Mouse (Mus musculus) lung, embryonic 14.5 days (tissue): ENCODE measurements at regions not wholly inside any gene's neighbourhood (a gene's known extent, or its start where the extent isn't known, plus 50 kb on each side); places are given as distances from the start of the nearest gene placed in this dataset.

Experiments used
- ATAC-seq: fragments of 200-750 bp; cut with Nextera tagmentation; 2 replicates; pipeline ENCODE4 v1.8.0; 2017; ENCODE audit warnings: mild to moderate bottlenecking, moderate TSS enrichment, moderate library complexity; ENCODE audit not compliant: insufficient read depth
- DNase-seq: peaks from one replicate; pipeline ENCODE4 v3.0.0-alpha.2; 2015
- H3K27ac ChIP-seq: fragments of 300-500 bp; sonication (generic); 2 replicates; pipeline ENCODE4 v1.5.1; 2014; ENCODE audit warnings: low read depth, mild to moderate bottlenecking, moderate library complexity
- H3K27me3 ChIP-seq: fragments of 300-500 bp; sonication (generic); 2 replicates; pipeline ENCODE4 v1.6.1; 2014; ENCODE audit warnings: low read length, control low read depth; ENCODE audit not compliant: insufficient read depth
- H3K36me3 ChIP-seq: fragments of 300-500 bp; sonication (generic); 2 replicates; pipeline ENCODE4 v1.6.1; 2014; ENCODE audit warnings: control low read depth; ENCODE audit not compliant: insufficient read depth
- H3K4me1 ChIP-seq: fragments of 300-500 bp; sonication (generic); 2 replicates; pipeline ENCODE4 v1.6.1; 2014; ENCODE audit warnings: antibody characterized with exemption, control low read depth; ENCODE audit not compliant: insufficient read depth
- H3K4me2 ChIP-seq: fragments of 300-500 bp; sonication (generic); 2 replicates; pipeline ENCODE4 v1.6.1; 2014; ENCODE audit warnings: mild to moderate bottlenecking
- H3K4me3 ChIP-seq: fragments of 300-500 bp; sonication (generic); 2 replicates; pipeline ENCODE4 v1.5.1; 2014; ENCODE audit warnings: low read depth, low read length
- H3K9ac ChIP-seq: fragments of 300-500 bp; sonication (generic); 2 replicates; pipeline ENCODE4 v1.6.1; 2014
- H3K9me3 ChIP-seq: fragments of 300-500 bp; sonication (generic); 2 replicates; pipeline ENCODE4 v1.6.1; 2016; ENCODE audit warnings: low read depth, low read length, control low read depth
- CTCF ChIP-seq: IDR thresholded peaks from 2 replicates; pipeline ENCODE4 v1.5.1; 2016; ENCODE audit warnings: antibody characterized with exemption, low read depth
- WGBS: fragments of 180-500 bp; shearing (Covaris S2); extraction: QIAGEN DNeasy Blood & Tissue Kit; methylation state at CpG from one replicate; pipeline ENCODE4 v1.1.7; 2014; 5-methylcytosine and 5-hydroxymethylcytosine counted together

DNA sequence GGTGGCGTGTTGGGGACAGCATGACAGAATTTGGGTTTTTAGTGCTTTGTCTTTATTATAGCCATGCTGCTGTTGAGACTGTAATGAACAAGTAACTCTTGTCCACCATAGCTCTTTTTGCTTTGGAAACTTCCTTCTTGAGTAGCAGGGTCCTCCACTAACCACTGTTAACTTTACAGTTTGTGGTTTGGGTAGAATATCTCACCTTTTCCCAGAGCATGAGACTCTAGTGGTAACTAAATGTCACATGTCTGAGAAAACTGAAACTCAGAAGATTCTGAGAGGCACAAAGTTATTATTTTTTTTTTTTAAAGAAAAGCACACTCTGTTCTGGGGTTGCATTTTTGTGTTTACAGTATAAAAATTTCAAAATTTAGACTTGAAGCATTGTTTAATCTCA is 897.7 kb downstream of the Car8 start:
- Histone ChIP-seq H3K4me2 (no peak overlapping the region), H3K4me3 (no peak overlapping the region), H3K9ac (no peak overlapping the region), H3K27ac (no peak overlapping the region), H3K36me3 (no peaks in the 10 kb centered on the region), H3K9me3 (no peaks in the 10 kb centered on the region), H3K4me1 (no peaks in the 10 kb centered on the region), H3K27me3 (no peaks in the 10 kb centered on the region)
- DNase-seq (no peak), ATAC-seq (no peak)
- TF ChIP-seq CTCF, result no peak
- WGBS, result 87% methylated on average over 1 of the region's 1 CpGs

DNA sequence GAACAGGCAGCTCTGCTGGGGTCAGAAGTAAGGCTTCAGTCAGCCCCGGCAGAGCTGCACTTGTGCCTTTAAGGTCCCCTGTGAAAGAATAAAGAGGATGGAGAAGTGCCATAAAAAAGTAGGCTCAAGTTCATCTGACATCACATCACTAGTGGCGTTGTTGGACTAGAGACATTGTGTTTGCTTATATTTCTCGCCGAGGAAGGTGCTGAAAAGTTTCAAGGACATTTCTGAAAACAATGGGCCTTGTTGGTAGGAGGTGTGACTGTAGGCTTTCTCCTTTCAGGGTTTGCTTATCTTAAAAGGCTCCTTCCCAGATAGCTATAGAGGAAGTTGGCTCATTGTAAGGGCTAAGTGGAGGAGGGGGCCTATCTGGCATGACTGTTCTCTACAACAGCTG is 924.6 kb downstream of the Car8 start:
- H3K4me3 ChIP-seq, result no peak overlapping the region
- H3K27me3 ChIP-seq, result no peaks in the 10 kb centered on the region
- TF ChIP-seq CTCF, result no peak
- H3K9ac ChIP-seq, result no peak overlapping the region
- no peaks in the 10 kb centered on the region for H3K36me3 ChIP-seq
- 0 out of 2 replicates have a peak overlapping the region, but pooled peaks have one; percentile 24 for H3K27ac ChIP-seq
- DNase-seq (peak; percentile 60), ATAC-seq (peak; percentile 69)
- H3K9me3 ChIP-seq, result no peaks in the 10 kb centered on the region
- H3K4me1 ChIP-seq, result no peaks in the 10 kb centered on the region
- no peak overlapping the region for H3K4me2 ChIP-seq
- WGBS, result 27% methylated on average over 4 of the region's 4 CpGs

DNA sequence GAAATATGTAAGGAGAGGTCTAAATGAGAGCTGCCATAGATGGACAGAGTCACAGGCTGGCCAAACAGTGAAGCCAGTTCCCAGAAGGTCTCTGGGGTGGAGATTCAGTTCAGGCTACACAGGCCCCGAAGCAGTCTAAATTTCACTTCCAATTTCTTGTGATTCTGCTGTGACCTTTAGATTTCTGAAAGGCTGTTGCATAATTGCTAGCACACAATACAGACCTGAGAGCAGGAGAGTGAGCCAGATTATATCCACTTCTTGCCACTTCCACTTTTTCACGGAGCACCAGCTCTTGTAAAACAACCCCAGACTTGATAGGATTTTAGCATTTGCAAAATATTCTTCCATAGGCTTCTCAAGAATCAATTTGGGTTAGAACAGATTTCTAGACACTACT is 925.6 kb downstream of the Car8 start:
- no peak overlapping the region for H3K9ac ChIP-seq
- DNase-seq (no peak), ATAC-seq (no peak)
- 67% methylated on average over 2 of the region's 2 CpGs for WGBS
- H3K4me2 ChIP-seq, result no peak overlapping the region
- no peaks in the 10 kb centered on the region for H3K9me3 ChIP-seq
- H3K4me3 ChIP-seq, result no peak overlapping the region
- TF ChIP-seq CTCF, result no peak
- no peaks in the 10 kb centered on the region for H3K4me1 ChIP-seq
- H3K27me3 ChIP-seq, result no peaks in the 10 kb centered on the region
- no peaks in the 10 kb centered on the region for H3K36me3 ChIP-seq
- H3K27ac ChIP-seq, result no peak overlapping the region

DNA sequence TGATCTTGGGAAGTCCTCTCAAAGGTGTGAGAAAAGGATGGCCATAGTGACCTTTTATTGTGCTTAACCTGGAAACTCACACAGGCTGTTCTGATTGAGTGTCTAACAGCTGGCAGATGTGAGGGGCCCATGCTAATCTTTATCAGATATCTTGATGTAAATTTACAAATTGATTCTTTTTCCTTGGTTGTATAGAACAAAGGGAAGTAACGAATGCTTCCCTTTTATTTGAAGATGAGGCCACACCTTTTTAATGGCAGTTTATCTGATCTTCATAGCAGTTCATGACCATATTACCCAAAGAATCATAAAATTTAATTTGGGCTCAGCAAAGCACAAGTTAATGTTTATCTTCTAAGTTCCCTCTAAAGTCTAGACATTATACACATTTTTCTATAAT is 926.7 kb downstream of the Car8 start:
- Histone ChIP-seq H3K27me3 (no peaks in the 10 kb centered on the region), H3K4me1 (no peaks in the 10 kb centered on the region), H3K4me2 (no peak overlapping the region), H3K27ac (no peak overlapping the region), H3K9ac (no peak overlapping the region), H3K36me3 (no peaks in the 10 kb centered on the region), H3K4me3 (no peak overlapping the region), H3K9me3 (no peaks in the 10 kb centered on the region)
- no peak for TF ChIP-seq CTCF
- no peak for ATAC-seq
- 82% methylated on average over 1 of the region's 1 CpGs for WGBS
- no peak for DNase-seq

DNA sequence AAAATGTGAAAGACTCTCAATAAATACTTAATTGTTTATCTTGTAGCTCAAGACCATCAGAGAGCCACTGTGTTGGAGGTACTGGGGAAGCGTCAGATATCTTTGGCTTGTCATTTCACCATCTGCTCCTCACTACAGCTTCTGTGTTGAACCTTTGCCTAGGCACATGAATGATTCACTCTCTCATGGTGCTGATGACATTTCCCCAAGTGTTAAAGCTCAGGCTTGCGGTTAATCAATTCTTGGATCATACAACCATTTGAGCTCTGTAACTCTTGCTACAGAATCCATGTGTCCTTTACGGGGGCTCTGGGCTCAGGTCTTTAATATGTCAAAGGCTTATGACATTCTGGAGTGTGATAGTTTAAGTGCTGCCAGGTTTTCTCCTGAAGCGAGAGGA is 969.8 kb downstream of the Car8 start:
- ATAC-seq (no peak), DNase-seq (no peak)
- H3K4me3 ChIP-seq, result no peak overlapping the region
- no peak overlapping the region for H3K9ac ChIP-seq
- TF ChIP-seq CTCF, result no peak
- H3K36me3 ChIP-seq, result no peaks in the 10 kb centered on the region
- no peaks in the 10 kb centered on the region for H3K4me1 ChIP-seq
- H3K27ac ChIP-seq, result no peak overlapping the region
- no peaks in the 10 kb centered on the region for H3K27me3 ChIP-seq
- WGBS, result 75% methylated on average over 4 of the region's 4 CpGs
- H3K4me2 ChIP-seq, result no peak overlapping the region
- no peaks in the 10 kb centered on the region for H3K9me3 ChIP-seq

DNA sequence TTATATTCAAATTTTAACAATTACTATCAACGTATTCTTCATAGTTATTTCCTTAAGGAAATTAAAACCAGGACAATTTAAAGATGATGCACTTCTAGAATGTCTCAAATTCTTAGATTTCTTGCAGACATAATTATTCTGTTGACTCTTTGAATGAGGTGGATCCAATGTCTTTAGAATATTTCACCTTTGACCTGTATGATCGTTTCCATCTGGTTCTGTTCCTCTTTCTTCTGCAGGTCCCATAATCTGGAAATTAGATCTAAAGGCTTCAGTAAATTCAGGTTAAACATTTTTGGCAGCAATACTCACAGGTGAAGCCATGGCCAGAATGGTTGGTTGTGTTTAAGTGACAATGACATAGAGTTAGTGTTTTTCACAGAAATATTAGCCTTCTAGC is 982.4 kb downstream of the Car8 start:
- WGBS, result 68% methylated on average over 2 of the region's 2 CpGs
- H3K36me3 ChIP-seq, result no peaks in the 10 kb centered on the region
- no peak overlapping the region for H3K9ac ChIP-seq
- H3K4me1 ChIP-seq, result no peaks in the 10 kb centered on the region
- ATAC-seq, result no peak
- H3K4me3 ChIP-seq, result no peak overlapping the region
- no peak overlapping the region for H3K4me2 ChIP-seq
- no peak for DNase-seq
- H3K9me3 ChIP-seq, result no peaks in the 10 kb centered on the region
- no peak for TF ChIP-seq CTCF
- no peak overlapping the region for H3K27ac ChIP-seq
- no peaks in the 10 kb centered on the region for H3K27me3 ChIP-seq

DNA sequence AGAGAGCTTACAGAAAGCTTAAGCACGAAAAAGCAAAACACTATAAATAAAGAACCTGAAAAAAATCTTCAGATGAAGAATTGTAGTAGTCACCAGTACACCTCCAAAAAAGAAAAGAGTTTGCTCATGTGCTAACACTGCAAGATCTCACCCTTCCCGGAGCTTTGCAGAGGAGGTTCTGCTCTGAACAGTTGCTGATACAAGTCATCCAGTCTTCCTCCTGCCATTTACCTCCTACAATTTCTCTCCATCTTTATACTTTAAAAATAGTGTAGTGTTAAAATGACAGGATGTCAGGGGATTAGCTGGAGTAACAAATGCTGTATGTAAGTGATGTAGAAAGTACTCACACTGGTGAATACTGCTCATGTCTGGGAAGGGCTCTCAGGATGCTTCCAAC is 985.2 kb downstream of the Car8 start:
- H3K4me1 ChIP-seq, result no peaks in the 10 kb centered on the region
- no peaks in the 10 kb centered on the region for H3K27me3 ChIP-seq
- no peaks in the 10 kb centered on the region for H3K9me3 ChIP-seq
- H3K36me3 ChIP-seq, result no peaks in the 10 kb centered on the region
- no peak overlapping the region for H3K4me2 ChIP-seq
- no peak overlapping the region for H3K9ac ChIP-seq
- 75% methylated on average over 2 of the region's 2 CpGs for WGBS
- no peak for DNase-seq
- H3K27ac ChIP-seq, result no peak overlapping the region
- no peak for ATAC-seq
- no peak for TF ChIP-seq CTCF
- no peak overlapping the region for H3K4me3 ChIP-seq

DNA sequence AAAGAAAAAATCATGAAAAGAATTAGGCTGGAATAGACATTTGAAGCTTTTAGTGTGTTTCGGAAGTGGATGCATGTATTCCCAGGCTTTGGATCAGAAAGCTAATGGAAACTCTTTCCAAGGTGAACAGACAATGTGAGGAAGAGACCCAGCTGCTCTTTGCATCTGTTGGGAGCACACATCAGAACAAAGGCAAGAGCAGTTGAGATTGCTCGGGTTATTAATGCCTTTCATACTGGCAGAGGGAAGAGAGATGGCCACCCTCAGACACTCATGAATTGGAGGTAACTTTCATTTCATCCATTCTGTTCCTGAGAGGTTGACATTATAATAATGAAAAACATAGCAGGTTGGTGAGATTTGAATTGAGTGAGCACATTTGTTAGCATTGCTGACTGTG is 987.2 kb downstream of the Car8 start:
- no peak for TF ChIP-seq CTCF
- H3K9ac ChIP-seq, result no peak overlapping the region
- no peaks in the 10 kb centered on the region for H3K4me1 ChIP-seq
- H3K27ac ChIP-seq, result no peak overlapping the region
- H3K36me3 ChIP-seq, result no peaks in the 10 kb centered on the region
- H3K27me3 ChIP-seq, result no peaks in the 10 kb centered on the region
- ATAC-seq, result no peak
- WGBS, result 86% methylated on average over 2 of the region's 2 CpGs
- no peak overlapping the region for H3K4me3 ChIP-seq
- no peak overlapping the region for H3K4me2 ChIP-seq
- no peak for DNase-seq
- no peaks in the 10 kb centered on the region for H3K9me3 ChIP-seq
